Mouse (Mus musculus) kidney, adult 2 months (tissue): ENCODE measurements around the gene Slc37a1.

Experiments
- CTCF ChIP-seq: fragments of 200-500 bp; conservative IDR thresholded peaks from 2 replicates; pipeline ENCODE4 v1.5.1; 2011; ENCODE audit warnings: low read depth, mild to moderate bottlenecking, control low read depth, low read length, moderate library complexity, mixed read lengths; ENCODE audit not compliant: insufficient read depth, insufficient read length
- POLR2A ChIP-seq: fragments of 200-500 bp; IDR thresholded peaks from one replicate; pipeline ENCODE4 v1.6.1; 2011; ENCODE audit warnings: low read depth, low read length, control low read depth

- TF ChIP-seq CTCF (no peak), POLR2A (no peak)
These were observed 22.8 kb upstream of the Slc37a1 start for GRCm38 (mm10) chr17:31263770-31264169.
